Mouse (Mus musculus) right cerebral cortex, postnatal 36 days (tissue): ENCODE measurements around the gene Sparcl1.

ENCODE experiments used
- DNase-seq, 2 experiments: peaks; one replicate each; pipeline ENCODE4 v3.0.0; 2022; ENCODE audit warnings: low spot score in 2 of 2, mixed read lengths in 1 of 2

Gene Sparcl1

DNA sequence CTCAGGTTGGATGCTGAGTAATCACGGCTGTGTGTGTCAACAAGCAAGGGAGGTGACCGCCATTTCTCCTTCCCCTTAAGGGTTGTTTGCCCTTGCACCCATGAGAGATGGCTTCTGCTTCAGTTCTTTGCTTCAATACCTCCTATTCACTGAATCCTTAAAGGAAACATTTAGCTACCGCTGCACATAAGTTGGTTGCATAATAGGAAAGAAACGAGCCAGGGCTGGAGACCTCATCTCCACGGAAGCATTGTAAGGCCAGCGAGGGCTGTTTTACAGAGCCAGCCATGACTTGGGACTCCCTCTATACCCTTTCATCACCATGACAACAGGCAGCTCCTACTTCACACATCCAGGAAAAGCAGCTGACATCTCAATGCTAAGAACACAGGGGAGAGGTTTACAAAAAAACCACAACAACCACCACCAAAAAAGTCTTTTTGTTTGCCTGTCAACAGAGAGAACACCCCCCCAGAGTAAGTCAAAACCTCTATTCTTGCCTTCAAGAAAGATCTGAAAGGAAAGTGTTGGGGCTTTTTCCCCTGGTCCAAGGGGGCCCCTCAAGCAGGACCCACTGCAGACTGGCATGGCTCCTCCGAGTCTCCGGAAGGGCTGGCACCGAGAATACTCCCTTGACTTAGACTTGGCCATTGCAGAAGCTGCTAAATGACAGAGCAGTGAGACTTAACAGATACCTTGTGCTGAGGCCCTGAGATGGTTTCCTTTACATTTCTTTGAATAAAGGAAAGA lies 3.2 kb downstream of the Sparcl1 start:
- peak; percentile 66 to 78 for DNase-seq

DNA sequence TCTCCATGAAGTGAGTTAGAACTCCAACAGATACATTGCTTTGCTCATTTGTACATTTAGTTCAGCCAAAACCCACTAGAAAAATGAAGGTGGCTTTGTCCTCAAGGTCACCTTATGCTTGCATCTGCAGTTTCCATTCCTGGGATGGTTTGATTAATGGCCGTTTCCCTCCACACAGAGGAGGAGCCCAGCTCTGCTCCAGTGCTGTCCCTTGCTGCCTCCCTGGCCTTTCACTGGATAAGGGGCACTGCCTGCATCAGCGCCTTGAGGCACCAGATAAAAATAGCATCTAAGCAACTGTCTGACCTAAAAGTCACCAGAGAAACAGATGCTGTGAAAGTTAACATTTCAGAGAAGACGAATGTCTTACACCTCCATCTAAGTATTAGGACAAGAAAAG lies 4.0 kb downstream of the Sparcl1 start:
- no peak for DNase-seq

DNA sequence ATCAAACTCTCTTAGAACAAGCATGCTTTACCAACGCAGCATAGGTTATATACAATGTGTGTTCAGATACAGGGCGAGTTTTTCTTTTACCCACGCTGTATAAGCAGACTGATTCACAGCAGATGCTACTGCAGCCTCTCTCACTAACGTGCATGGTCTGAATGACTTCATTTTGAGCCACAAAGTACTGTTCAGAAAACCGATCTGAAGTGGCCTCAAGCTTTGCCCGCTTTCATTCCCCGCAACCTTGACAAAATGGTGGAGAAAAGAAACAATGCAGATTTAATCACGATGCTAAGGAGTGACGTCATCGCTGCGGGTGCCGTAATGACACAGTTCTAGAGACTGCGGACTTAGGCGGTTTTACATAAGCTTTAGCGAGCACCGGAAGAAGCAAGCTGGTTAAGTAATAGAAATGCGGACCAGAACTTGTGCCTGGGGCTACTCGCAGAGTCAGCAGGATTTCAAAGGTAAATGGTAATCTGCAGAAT lies 4.6 kb downstream of the Sparcl1 start:
- DNase-seq, result peak; percentile 63 to 70

DNA sequence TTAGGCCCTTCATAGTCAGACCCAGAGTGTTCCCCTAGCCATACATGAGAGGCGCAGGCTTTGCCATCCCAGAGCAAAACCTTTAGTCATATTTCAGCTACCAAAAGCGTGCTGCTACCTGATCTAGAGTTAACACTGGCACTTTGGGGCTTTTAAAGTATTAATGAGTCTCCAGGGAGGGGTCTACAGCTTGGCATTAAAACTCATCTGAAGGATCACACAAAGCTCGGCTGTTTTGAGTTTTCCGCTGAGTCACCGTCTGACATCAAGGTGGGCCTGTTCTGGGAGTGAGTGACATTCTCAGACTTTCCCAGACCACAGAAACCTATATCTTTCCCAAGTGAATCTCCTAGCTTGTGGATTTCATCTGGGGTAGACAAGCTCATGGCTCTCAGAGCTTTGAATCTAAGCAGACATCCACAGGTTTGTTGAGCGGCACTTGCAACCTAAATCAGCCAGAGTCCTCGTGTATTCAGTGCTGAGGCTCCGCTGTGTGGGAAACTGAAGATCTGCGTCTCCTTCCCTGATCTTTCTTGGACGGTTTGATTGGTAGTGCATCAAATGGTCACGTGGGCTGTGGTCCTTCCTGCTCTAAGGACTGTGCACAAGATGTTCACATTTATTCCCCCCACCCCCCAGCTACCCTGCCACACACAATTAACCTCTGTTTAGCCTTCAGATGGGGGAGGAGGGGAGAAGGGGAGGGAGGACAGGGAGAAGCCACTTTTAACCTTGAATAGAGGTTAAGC lies 5.2 kb downstream of the Sparcl1 start:
- DNase-seq, result no peak

DNA sequence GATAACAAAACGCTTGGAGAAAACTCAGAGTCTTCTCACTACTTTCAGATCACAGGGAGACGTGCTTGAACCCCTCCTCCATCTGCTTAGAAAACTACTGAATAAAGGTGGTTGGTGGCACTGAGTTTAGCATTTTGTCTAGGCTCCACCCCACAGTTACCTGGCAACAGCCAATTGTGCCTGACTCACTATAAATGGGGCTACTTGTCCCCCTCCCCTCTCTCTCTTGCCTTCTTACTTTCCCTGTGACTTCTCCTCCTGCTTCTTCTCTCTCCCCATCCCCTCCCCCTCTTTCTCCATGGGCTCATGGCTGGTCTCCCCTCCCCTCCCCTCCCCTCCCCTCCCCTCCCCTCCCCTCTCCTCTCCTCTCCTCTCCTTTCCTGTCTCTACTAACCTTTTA lies 9.4 kb downstream of the Sparcl1 start:
- DNase-seq, result no peak

DNA sequence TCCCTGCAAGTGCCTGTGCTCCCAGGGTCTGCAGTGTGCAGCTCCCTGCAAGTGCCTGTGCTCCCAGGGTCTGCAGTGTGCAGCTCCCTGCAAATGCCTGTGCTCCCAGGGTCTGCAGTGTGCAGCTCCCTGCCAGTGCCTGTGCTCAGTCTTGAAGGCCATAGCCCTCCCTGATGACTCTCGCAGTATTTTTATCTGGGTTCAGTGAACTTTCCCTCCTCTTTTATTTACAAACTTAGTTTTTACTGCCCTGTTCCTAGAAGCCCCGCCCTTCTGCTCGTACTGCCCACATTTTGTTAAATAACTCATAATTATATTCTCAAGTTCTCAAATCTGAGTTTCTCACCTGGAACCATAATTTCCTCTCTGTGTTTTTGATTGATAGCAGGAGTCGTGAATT lies 10.4 kb downstream of the Sparcl1 start:
- no peak for DNase-seq

DNA sequence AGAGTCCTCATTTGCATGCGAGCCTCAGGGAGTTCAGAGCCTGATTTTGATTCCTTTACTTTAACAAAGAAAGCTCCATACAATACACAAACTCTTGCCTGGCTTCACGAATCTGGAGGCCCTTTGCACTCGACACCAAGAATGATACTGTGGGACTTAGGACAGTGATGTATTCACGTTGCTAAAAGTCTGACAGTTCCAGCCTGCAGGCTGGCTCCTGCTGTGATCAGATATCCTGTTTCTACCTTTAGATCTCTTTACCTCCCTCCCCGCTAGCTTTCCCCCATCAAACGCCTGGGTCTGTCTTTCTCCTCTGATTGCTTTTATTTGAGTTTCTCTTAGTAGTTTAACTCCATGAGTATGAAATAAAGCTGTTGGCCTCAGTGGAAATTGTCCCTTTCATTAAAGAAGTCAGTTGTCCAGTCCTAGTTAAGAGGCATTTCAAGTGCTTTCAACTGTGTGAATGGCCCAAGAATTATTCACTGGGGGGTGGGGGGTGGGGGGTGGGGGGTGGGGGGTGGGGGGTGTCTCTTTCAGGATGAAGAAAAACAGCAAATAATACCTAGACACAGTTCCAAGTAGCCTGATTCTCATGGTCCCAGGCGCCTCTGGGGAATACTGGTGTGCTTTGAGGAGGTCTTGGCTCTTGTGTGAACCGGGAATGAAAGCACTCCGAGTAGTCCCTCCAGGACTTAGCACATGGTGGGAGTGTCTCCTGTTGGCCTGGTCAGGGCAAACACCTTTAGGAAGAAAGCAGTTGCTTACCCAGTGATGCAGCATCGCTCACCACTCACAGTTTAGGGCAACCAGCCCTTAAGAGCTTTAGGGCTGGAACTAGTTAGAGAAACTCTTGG lies 11.6 kb downstream of the Sparcl1 start:
- DNase-seq, result no peak

DNA sequence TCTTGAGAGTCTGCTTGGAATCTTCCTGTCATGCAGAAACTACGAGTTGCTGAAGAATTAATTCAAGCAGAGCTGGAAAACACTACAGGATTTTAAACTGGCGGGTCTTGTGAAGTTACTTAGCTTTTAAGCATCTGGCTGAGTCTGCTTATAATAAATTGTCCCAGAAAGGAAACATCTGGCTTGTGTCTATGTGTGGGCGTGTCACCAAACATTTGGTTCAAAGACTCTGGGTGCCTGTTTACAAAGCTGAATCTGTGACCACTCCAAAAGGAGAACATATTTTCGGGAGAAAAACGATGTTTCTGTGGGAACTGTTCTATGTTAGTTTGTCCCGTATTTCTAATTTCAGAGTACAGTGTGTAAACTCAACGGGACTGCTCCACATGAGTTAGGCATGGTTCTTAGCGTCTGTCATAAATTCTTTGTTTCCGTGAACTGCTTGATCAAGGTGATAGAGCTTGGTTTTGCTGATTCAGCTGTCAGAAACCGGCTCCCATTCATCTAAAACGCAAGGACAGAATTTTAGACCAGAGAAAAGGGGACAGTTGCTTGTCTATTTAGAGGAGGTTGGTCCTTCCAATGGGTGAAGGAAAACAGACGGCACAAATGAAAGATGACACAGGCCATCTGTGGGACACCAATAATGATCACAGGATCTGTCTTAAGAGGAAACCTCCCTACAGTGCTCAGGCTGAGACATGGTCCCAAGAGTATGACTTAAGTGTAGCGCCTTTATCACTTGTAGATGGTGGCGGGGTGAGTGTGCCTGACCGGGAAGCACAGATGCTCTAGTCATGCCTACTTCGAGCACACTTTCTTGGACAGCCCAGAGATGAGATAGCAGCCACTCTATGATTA lies 17.2 kb downstream of the Sparcl1 start:
- DNase-seq, result no peak

DNA sequence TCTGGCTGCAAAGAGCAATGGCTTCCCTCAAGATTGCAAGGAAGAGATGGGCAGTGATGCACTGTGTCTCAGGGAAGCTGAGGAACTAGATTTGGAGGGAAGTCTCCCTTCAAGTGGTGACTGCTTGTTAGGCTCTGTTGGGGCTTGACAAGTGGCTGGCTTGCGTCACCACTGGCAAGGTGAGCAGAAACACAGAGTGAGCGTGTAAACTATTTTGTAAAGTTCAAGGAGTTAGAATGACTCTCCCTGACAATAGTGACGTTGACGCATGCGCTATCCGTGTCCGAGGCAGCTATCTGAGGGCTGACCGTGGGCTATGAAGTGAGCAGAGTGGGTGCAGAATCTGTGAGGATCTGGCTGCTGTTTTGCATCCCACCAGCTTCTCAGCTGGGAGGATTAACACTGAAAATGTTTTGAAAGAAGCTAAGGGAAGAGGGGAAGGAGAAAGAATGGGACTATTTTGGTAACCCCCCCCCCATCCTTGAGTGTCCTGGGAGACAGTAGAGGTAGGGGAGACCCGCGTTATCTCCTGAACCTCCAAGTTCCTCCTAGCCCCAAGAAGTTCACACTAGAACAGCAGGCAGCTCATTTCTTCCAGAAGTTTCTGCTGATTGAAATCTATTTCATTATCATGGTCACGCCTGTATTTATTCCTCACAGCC lies 18.0 kb downstream of the Sparcl1 start:
- DNase-seq, result no peak

DNA sequence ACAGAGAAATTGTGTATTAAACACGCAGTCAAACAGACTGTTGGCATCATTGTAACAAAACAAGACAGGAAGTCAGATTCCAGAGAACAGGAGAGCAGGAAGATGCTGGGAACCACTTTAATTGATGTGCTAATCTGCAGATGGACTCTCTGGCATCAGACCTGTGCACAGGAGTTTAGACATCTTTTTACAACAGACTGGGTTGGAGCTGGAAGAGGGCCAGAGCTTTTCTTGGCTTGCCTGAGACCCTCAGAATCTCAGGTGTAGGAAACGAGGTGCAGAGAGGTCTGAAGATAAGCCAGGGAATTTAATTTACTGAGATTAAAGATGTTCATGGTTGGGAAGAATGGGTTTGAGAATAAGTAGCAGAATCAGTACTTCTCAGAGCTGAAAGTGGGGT lies 23.8 kb downstream of the Sparcl1 start:
- DNase-seq, result no peak

DNA sequence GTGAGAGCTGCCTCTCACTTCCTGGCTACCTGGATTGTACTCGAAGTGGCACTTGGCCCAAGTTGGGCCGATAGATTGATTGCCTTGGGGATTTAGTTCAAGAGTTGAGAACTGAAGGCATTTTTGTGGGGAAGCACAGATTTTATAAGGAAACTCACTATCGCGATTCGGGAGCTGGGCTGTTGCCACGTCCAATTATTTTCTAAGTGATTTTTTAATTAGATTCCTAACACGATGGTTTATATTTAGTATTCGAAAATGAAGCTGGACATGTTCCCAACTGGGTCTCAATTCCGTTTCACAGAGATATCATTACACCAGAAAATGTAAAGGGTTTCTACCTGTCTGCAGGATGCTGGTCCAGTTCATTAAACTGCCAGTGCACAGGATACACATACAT lies 28.2 kb downstream of the Sparcl1 start:
- no peak for DNase-seq

DNA sequence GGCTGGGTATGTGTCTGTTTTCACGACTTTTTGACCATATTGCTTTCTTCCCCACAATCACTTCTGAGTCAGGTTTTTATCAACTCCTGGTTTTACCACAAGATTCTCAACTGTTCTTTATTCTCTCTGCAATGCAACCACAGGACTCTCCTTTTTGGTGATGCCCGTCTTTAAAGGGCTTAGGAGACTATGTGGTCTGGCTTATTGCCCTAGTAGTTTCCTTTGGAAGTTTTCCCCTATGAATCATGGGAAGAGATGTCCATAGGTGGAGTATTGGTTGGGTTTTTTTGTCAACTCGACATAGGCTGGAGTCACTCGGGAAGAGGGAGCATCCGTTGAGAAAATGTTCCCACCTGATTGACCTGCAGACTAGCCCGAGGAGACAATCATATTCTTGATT lies 32.8 kb downstream of the Sparcl1 start:
- no peak for DNase-seq

DNA sequence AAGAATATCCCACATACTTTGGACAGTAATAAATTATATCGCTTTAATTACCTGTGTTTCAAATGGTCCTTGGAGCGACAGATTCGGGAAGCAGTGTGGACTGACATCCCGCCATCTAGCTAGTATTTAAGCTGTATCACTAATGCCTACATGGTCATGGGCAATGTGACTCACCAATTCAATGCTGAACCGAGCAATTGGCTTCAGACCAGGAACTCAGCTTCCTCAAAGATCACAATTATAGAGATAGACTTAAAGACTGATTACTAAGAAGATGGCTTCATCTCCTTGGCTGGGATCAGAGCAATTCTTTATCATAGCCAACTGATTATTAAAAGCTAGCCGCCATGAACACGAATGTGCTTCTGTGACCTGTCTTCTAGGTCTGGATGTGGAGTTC lies 36.0 kb downstream of the Sparcl1 start, which contains the start of gene Gm17660:
Gm17660 (minus strand) TSS at position 101 of the 400 bp plus-strand sequence.
- no peak for DNase-seq

DNA sequence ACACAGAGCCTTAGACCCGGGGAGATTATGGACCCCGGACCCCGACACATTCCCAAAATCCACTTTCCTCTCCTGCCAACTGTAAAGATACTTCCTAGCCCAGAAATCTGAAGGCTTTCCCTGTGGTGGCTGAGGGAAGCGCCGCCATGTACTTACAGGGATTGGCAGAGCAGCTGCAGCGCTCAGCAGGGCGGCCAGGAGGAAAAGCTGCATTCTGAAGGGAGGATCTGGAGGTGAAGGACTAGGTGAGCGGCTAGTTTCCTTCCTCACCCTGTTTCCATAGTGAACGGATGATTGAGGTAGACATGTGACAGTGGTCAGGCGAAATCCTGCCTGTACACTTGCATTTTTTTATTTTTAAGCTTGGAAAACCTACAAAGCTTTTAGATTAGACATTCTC lies 37.2 kb downstream of the Sparcl1 start:
- DNase-seq, result no peak

DNA sequence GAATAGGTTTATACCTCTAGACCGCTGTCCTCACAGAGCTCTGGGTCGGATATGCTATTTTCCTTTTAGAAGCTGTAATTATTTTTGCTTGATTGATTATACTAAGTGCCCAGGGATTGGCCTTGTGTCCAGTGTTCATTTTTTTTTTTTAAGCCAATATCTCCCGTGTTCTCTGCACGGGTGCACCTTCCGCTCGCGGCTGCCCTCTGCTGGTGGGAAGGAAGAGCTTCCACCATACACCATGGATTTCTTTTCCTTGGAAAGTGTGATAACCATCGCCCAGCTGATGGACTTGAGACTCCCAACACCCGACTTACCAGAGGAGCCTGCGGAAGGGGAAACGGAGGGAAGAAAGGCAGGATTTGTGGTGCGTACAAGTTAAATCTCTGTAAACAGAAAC lies 39.1 kb downstream of the Sparcl1 start:
- peak in 1 of 2 experiments; percentile 43 for DNase-seq

DNA sequence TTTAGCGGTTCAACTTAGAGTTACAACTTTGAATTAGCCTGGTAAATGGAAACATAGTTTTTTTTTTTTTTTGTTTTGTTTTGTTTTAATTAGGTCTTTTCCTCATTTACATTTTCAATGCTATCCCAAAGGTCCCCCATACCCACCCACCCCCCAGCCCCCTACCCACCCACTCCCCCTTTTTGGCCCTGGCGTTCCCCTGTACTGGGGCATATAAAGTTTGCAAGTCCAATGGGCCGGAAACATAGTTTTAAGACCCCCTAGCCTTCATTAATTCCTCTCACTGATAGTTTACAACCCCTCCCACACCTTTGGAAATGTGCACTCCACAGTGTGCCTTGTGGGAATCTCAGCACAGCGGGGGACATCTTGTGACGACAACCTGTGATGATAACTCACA lies 39.9 kb downstream of the Sparcl1 start:
- no peak for DNase-seq

DNA sequence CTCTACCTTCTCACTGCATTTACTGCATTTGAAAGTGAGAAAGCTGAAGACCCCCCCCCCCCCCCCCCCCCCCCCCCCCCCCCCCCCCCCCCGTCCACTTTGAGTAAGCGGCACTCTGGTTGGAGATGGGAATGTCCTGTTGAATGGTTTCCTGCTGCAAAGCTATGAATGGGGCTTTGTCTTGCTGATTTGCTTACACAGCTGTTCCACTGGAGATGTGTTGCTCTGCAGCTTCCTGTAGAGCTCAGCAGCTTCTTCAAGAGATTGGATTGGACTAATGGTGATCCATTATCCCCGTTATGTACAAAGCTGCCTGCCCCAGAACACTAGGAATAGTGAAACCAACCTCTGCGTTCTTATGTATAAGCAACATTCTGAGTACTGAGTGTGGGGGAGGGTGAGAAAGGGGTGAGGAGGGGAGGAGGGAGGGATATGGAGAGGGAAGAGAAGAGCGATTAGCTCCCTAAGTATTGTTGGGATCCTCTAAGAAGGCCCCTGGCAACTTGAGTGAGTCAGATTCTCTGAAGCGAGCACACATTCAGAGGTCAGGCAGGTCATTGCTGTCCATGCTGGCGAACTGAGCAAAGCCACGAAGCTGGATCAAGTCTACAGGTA lies 41.2 kb downstream of the Sparcl1 start:
- DNase-seq, result no peak

DNA sequence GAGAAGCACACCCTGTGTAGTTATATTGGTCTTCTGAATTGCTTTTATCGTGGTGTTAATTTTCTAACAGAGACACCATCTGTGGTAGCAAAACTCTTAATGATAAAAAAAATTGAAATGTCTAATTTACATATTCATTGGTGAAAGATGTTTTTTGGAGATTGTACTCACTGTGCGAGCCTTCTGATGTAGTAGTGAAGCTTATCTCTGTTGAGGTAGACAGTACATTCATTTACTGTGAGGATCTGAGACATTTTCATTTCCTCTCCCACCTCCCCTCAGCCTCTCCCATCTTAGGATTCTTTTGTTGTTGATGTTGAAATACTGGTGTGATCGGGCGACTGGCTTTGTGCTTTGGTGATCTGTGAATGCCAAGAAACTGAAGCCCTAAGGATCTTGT lies 42.5 kb downstream of the Sparcl1 start:
- DNase-seq, result no peak

DNA sequence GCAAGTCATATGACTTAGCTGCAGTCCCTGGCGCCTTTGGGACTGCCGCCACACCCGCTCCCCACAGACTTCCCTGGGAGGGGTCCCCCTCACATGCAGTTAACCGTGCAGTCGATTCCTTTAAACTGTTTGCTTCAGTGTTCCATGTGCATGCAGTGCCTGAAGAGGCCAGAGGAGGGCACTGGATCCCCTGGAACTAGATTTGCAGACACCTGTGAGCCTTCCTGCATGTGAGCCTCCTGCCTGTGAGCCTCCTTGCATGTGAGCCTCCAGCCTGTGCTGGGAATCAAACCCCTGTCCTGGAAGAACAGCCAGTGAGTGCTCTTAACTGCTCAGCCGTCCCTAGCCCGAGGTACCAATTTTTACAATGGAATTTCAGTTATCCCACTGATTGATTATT lies 44.8 kb downstream of the Sparcl1 start:
- no peak for DNase-seq
